Mouse (Mus musculus): ENCODE measurements around the gene Fto. TPM values are rescaled to one million over a fixed set of nuclear protein-coding genes. Genes with fewer than 3 reads are reported as not detected.

Gene Fto
- polyA plus RNA-seq, 1 experiment from 2014 or later: 151 TPM

DNA sequence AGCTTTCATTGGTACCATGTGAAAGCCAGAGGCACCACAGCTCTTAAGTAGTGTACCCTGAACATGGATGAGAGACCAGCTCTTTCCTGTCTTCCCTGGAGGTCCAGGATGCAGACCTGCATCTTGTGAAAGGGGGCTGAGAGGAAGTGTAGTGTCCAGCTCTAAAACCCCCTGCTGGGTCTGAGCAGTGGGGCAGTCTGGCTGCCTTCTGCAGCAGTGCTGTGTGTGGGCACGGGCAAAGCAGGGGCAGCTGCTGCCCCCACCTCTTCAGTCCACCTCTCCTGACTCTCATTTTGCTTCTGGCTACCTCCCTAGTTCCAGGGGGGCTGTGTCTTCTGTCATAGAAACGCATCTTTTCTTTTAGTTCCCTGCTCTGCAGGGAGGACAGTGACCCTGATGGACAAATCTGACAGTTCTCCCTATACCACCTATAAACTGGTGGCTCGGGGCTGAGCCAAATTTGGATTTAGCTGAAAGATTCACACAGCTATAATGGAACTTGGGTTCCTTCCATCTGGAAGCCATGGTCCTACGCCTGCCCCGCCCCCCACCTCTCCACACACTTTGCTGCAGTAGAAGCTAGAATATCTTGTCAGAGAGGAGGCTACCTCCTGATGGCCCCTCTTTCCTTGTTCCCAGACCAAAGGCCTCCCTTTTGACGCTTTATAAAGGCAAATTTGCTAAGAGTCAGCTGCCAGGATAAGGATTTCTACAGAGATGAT is 371.4 kb downstream of the Fto start:
- H3K9me3 ChIP-seq (ENCODE audit: control insufficient read depth, low read length): no peaks in the 10 kb centered on the region
- ATAC-seq: no peak
- peaks cover 4% of the 10 kb centered on the region for H3K27me3 ChIP-seq (replicated peaks; ENCODE audit: control insufficient read depth, insufficient read depth, low read length)
- H3K4me3 ChIP-seq (ENCODE audit: low read length): no peak overlapping the region
- no peaks in the 10 kb centered on the region for H3K36me3 ChIP-seq (ENCODE audit: control insufficient read depth, insufficient read depth, low read length)
- no peak overlapping the region for H3K27ac ChIP-seq (ENCODE audit: low read depth, low read length)
- H3K4me1 ChIP-seq (ENCODE audit: control insufficient read depth, insufficient read depth, low read depth, low read length): no peaks in the 10 kb centered on the region
- H3K4me2 ChIP-seq (ENCODE audit: low read length): no peak overlapping the region
- H3K9ac ChIP-seq (ENCODE audit: low read depth, low read length): no peak overlapping the region
- WGBS: 59% methylated on average over 6 of the region's 6 CpGs

DNA sequence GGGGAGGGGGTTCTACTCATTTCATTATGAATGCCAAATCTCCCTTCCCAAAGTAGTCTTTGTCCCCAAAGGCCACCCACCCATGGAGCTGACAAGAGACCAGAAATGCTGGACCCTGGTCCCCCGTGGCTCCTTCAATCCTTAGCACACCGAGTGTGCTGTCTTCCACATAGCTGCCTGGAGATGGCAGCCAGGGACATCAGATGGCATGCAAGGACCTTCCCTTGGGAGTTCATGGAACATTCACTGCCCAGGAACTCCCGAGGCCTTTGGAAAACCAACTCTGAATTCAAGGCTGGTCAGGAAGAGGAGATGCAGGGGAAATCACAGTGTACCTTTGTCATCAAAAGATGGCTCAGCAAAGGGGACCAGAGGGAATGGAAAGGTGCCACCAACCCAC is 372.1 kb downstream of the Fto start:
- ATAC-seq: no peak
- Histone ChIP-seq H3K4me2 (ENCODE audit: low read length) (no peak overlapping the region), H3K4me3 (ENCODE audit: low read length) (no peak overlapping the region), H3K27ac (ENCODE audit: low read depth, low read length) (no peak overlapping the region), H3K9me3 (ENCODE audit: control insufficient read depth, low read length) (no peaks in the 10 kb centered on the region), H3K27me3 (replicated peaks; ENCODE audit: control insufficient read depth, insufficient read depth, low read length) (peaks cover 4% of the 10 kb centered on the region), H3K36me3 (ENCODE audit: control insufficient read depth, insufficient read depth, low read length) (no peaks in the 10 kb centered on the region), H3K4me1 (ENCODE audit: control insufficient read depth, insufficient read depth, low read depth, low read length) (no peaks in the 10 kb centered on the region), H3K9ac (ENCODE audit: low read depth, low read length) (no peak overlapping the region)
- 23% methylated on average over 3 of the region's 3 CpGs for WGBS

DNA sequence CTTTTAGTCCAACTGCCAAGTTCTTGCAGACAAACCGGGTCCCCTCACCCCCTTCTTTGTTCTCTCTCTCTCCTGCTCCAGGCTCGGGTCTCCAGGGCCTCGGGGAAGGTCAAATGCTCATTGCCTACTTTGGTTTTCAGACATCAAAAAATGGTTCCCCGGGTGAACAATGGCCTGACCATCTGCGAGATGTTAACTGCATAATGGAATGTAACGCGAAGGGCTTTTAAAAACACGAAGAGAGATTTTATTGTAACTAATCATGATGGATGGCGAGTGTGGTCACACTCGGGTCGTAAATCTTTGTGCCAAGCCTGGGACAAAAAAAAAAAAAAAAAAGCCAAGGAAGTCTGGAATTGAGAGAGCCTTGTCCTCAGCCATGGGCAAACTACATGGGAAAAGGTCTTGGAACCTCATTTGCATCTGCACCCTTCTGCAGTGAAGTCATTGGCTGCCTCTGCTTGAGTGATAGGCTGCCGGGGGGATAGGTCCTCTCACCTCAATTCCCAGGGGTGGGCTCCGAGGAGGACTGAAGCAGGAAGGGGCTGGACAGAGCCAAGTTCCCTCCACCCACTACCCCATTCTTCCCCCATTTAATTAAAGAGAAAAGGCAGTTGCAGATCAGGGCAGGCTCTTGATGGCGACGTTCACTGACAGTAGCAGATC is 378.9 kb downstream of the Fto start:
- Histone ChIP-seq H3K9me3 (ENCODE audit: control insufficient read depth, low read length) (no peaks in the 10 kb centered on the region), H3K9ac (ENCODE audit: low read depth, low read length) (no peak overlapping the region), H3K4me3 (ENCODE audit: low read length) (no peak overlapping the region), H3K36me3 (ENCODE audit: control insufficient read depth, insufficient read depth, low read length) (no peaks in the 10 kb centered on the region), H3K4me1 (ENCODE audit: control insufficient read depth, insufficient read depth, low read depth, low read length) (no peaks in the 10 kb centered on the region), H3K4me2 (ENCODE audit: low read length) (no peak overlapping the region), H3K27ac (ENCODE audit: low read depth, low read length) (no peak overlapping the region), H3K27me3 (replicated peaks; ENCODE audit: control insufficient read depth, insufficient read depth, low read length) (peaks cover 4% of the 10 kb centered on the region; the same call in 1 of the 2 replicates)
- 19% methylated on average over 15 of the region's 15 CpGs for WGBS
- ATAC-seq: no peak

DNA sequence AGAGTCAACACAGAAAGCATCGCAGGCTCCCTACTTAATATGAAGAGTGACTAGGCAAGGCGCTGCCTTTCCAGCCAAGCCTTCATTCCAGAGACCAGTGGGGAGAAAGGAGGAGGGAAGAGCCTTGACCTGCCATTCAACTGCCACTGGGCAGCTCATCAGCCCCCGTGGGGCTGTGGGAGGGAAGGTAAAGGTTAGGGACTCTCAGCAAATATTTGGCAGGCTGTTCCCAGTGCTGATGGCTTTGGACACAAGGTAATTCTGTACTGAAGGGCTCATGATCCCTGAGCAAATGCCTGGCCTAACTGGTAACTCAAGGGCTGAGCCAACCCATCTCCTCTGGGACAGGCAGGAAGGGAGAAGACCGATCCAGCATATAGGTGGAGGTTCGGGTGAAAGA is 393.2 kb downstream of the Fto start:
- H3K27ac ChIP-seq (ENCODE audit: low read depth, low read length): no peak overlapping the region
- no peak for ATAC-seq
- H3K9ac ChIP-seq (ENCODE audit: low read depth, low read length): no peak overlapping the region
- no peak overlapping the region for H3K4me2 ChIP-seq (ENCODE audit: low read length)
- no peaks in the 10 kb centered on the region for H3K27me3 ChIP-seq (replicated peaks; ENCODE audit: control insufficient read depth, insufficient read depth, low read length)
- no peak overlapping the region for H3K4me3 ChIP-seq (ENCODE audit: low read length)
- H3K36me3 ChIP-seq (ENCODE audit: control insufficient read depth, insufficient read depth, low read length): no peaks in the 10 kb centered on the region
- 74% methylated on average over 5 of the region's 5 CpGs for WGBS
- no peaks in the 10 kb centered on the region for H3K9me3 ChIP-seq (ENCODE audit: control insufficient read depth, low read length)
- no peaks in the 10 kb centered on the region; the same call in 1 of the 2 replicates for H3K4me1 ChIP-seq (ENCODE audit: control insufficient read depth, insufficient read depth, low read depth, low read length)

DNA sequence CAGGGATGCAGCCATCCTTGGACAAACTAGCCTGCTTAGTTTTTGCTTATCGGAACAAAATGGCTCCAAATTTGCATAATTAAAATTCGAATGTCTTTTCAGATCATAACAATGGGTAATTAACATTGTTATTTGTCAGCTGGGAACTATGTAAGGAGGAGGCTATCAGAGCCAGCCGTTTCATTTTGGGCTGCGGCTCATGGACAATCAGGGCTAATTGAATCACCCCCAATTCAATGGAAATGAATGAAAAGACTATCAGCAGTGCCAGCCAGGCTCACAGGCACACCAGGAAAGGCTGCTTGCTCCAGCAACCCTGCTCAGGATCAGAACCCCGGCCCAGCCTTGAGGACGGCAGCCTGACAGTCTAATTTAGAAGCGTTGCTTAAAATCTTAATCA is 395.3 kb downstream of the Fto start:
- Histone ChIP-seq H3K27me3 (replicated peaks; ENCODE audit: control insufficient read depth, insufficient read depth, low read length) (no peaks in the 10 kb centered on the region), H3K9me3 (ENCODE audit: control insufficient read depth, low read length) (no peaks in the 10 kb centered on the region), H3K4me1 (ENCODE audit: control insufficient read depth, insufficient read depth, low read depth, low read length) (peaks cover 5% of the 10 kb centered on the region), H3K9ac (ENCODE audit: low read depth, low read length) (no peak overlapping the region), H3K27ac (ENCODE audit: low read depth, low read length) (no peak overlapping the region), H3K36me3 (ENCODE audit: control insufficient read depth, insufficient read depth, low read length) (no peaks in the 10 kb centered on the region), H3K4me2 (ENCODE audit: low read length) (no peak overlapping the region), H3K4me3 (ENCODE audit: low read length) (no peak overlapping the region)
- WGBS: 26% methylated on average over 7 of the region's 7 CpGs
- no peak for ATAC-seq

DNA sequence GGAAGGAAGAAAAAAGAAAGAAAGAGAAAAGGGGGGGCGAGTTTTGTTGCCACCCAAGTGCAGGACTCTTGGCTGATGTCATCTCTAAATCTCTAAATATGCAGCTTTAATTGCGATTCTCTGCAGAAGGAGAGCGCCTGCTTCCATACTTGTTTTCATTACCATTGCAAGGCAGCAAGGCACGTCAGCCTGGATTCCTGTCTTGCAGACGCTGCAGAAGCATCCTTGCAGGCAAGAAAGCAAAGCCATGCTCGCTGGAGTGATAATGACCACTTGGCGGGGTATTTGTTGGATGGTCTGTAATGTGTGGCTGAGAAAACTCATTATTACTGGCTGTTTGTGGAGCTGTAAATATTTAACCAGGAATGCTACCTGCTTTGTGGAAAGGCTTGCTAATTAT is 396.4 kb downstream of the Fto start:
- Histone ChIP-seq H3K27ac (ENCODE audit: low read depth, low read length) (no peak overlapping the region), H3K4me3 (ENCODE audit: low read length) (no peak overlapping the region), H3K4me2 (ENCODE audit: low read length) (no peak overlapping the region), H3K36me3 (ENCODE audit: control insufficient read depth, insufficient read depth, low read length) (no peaks in the 10 kb centered on the region), H3K9me3 (ENCODE audit: control insufficient read depth, low read length) (no peaks in the 10 kb centered on the region), H3K9ac (ENCODE audit: low read depth, low read length) (no peak overlapping the region), H3K4me1 (ENCODE audit: control insufficient read depth, insufficient read depth, low read depth, low read length) (peaks cover 7% of the 10 kb centered on the region), H3K27me3 (replicated peaks; ENCODE audit: control insufficient read depth, insufficient read depth, low read length) (no peaks in the 10 kb centered on the region)
- no peak for ATAC-seq
- WGBS: 27% methylated on average over 7 of the region's 7 CpGs

DNA sequence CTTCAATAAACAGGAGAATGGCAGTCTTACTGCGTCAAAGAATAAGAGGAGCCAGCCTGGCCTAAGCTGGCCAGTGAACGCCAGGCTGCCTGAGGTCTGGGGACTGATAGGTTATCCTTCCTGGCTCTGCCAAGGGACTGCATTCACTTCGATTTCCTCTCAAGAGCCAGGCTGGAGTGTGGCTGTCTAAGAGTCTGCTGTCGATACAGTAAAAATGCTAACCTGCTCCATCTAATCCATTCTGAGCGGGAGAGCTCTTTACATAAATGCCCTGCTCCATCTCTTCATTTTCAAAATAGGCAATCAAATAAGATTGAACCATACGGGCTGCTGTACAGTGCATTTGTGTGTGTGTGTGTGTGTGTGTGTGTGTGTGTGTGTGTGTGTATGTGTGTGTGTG is 397.9 kb downstream of the Fto start:
- H3K27me3 ChIP-seq (replicated peaks; ENCODE audit: control insufficient read depth, insufficient read depth, low read length): no peaks in the 10 kb centered on the region
- no peak for ATAC-seq
- no peak overlapping the region for H3K4me2 ChIP-seq (ENCODE audit: low read length)
- H3K9me3 ChIP-seq (ENCODE audit: control insufficient read depth, low read length): no peaks in the 10 kb centered on the region
- no peak overlapping the region for H3K4me3 ChIP-seq (ENCODE audit: low read length)
- H3K36me3 ChIP-seq (ENCODE audit: control insufficient read depth, insufficient read depth, low read length): no peaks in the 10 kb centered on the region
- no peak overlapping the region for H3K9ac ChIP-seq (ENCODE audit: low read depth, low read length)
- no peak overlapping the region for H3K27ac ChIP-seq (ENCODE audit: low read depth, low read length)
- H3K4me1 ChIP-seq (ENCODE audit: control insufficient read depth, insufficient read depth, low read depth, low read length): peaks cover 7% of the 10 kb centered on the region
- WGBS: 45% methylated on average over 6 of the region's 6 CpGs

DNA sequence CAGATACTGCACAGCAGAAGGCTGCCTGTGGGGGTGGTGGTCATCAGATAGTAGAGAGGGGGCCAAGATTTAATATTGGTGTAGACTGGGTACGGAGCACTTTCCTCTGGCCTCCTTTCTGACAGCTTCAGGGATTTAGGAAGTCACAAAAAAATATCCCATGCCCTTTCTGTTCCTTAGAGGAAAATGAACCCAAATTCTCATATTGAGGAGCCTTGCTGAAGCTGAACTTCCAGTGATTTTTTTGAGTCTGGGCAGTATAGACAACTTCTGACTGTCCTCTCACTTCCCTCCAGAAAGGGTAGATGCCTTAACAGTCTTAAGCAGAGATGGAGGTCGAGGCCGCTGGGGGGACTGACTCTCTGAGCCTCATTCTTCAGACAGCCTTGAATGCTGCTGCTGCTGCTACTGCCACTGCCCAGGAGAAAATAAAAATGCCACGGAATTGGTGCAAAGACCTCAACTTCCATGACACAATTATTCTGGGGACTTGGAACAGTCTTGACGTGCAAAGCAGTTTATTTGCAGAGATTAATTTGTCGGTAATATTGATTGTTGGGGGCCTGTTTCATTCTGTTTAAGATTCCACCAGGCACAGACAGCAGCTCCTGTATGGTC is 398.8 kb downstream of the Fto start:
- Histone ChIP-seq H3K4me1 (ENCODE audit: control insufficient read depth, insufficient read depth, low read depth, low read length) (peaks cover 7% of the 10 kb centered on the region), H3K36me3 (ENCODE audit: control insufficient read depth, insufficient read depth, low read length) (no peaks in the 10 kb centered on the region), H3K27ac (ENCODE audit: low read depth, low read length) (no peak overlapping the region), H3K9ac (ENCODE audit: low read depth, low read length) (no peak overlapping the region), H3K4me2 (ENCODE audit: low read length) (no peak overlapping the region), H3K4me3 (ENCODE audit: low read length) (no peak overlapping the region), H3K9me3 (ENCODE audit: control insufficient read depth, low read length) (no peaks in the 10 kb centered on the region), H3K27me3 (replicated peaks; ENCODE audit: control insufficient read depth, insufficient read depth, low read length) (no peaks in the 10 kb centered on the region)
- 27% methylated on average over 6 of the region's 6 CpGs for WGBS
- no peak for ATAC-seq

DNA sequence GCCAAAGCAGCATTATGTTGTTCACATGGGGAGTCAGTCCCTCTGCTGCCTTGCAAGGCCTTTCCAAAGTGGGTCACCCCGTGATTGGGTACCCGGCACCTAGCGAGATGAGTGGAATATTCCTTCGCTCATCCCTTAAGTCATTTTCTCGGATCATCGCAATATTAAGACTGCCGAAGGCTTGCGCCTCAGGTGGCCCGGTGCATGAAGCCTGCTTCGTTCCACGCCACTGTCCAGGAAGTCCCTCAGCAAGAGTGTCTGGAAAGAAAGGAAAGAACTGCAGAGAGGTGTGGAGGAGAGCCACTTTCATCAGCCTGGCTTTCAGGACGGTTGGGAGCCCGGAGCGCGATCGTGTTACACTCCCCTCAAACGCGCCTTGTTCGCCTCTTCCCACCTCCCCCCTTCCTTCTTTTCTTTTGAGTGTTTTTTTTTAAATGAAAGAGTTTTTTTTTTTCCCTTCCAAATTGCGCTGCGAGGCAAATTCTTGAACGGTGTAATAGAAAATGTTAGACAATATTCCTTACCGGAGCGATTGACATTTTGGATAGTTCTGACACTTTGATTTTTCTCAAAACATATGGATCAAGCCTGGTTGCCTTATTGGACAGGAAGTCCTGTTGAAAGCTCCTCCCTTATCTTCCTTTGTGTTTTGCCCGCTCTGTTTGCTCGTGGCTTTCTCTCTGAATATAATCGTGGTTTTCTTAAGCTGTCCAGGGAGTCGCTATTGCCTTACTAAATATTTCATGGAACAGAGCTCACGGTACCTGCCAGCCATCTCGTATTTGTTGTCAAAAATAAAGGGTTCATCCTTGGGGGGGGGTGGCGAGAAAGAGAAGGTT is 399.6 kb downstream of the Fto start:
- H3K27ac ChIP-seq (ENCODE audit: low read depth, low read length): no peak overlapping the region

More for the DNA sequence above, 399.6 kb downstream of the Fto start:
- 6% methylated on average over 31 of the region's 31 CpGs for WGBS
- H3K4me3 ChIP-seq (ENCODE audit: low read length): peak overlapping the region; percentile 31
- peaks cover 7% of the 10 kb centered on the region for H3K4me1 ChIP-seq (ENCODE audit: control insufficient read depth, insufficient read depth, low read depth, low read length)
- H3K36me3 ChIP-seq (ENCODE audit: control insufficient read depth, insufficient read depth, low read length): no peaks in the 10 kb centered on the region
- H3K27me3 ChIP-seq (replicated peaks; ENCODE audit: control insufficient read depth, insufficient read depth, low read length): no peaks in the 10 kb centered on the region
- peak overlapping the region; percentile 63 for H3K4me2 ChIP-seq (ENCODE audit: low read length)
- peak overlapping the region; percentile 12; the same call in 1 of the 2 replicates for H3K9ac ChIP-seq (ENCODE audit: low read depth, low read length)
- no peak for ATAC-seq
- no peaks in the 10 kb centered on the region for H3K9me3 ChIP-seq (ENCODE audit: control insufficient read depth, low read length)

Data from hindbrain, embryonic 16.5 days (tissue).